Mouse (Mus musculus): ENCODE results near the gene Ncf2. TPM values are rescaled to one million over a fixed set of nuclear protein-coding genes. Genes with fewer than 3 reads are reported as not detected.
"Not testable (repeated sequence)": the region's sequence is repeated elsewhere in the genome, so short reads cannot be mapped to it uniquely, and the experiment has no call there.

Ncf2 gene
- polyA plus RNA-seq, 1 experiment, result 14.4 TPM

DNA sequence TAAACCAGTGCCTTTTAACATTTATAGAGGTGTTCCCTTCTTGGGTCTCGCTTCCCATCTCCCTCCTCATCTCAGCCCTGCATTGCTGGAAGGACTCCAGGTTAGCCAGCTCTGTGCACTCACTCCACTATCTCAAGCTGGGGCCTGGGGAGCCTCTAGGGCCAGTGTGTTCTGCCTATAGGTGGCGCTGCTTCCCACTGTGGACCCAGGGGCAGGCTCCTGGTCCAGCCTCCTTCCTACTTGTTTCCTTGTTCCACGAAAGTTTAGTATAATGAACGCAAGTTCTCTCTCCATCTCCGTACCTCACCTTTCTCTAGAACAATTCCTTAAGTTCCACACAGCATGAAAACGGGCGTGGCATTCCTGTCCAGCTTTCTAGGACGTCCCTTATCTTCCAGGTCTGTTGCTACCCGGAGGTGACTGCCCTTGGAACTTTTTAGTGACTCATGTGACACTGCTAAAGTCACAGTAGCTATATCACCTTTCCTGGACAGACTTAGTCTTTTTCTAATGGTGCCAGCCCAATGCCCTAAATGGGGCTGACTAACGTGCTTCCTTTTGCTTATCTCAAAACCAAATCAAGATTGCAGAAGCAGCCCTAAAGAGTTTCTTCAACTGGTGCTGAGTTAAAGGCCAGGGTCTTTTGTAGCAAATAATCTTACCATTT is 20.8 kb upstream of the Ncf2 start:
- TF ChIP-seq POLR2A (IDR thresholded peaks at IDR 0.05; ENCODE audit: borderline replicate concordance, extremely low read depth, low read depth, low read length) (no peak), CTCF (IDR thresholded peaks at IDR 0.05; ENCODE audit: insufficient read depth, low read length) (peak; percentile 78)
- H3K4me1 ChIP-seq (ENCODE audit: control insufficient read depth, insufficient read depth, low read length), result no peaks in the 10 kb centered on the region
- DNase-seq, result peak; percentile 66
- H3K4me3 ChIP-seq (replicated peaks; ENCODE audit: extremely low read depth, low read depth, low read length), result no peak overlapping the region
- 20% methylated on average over 10 of the region's 10 CpGs for WGBS

DNA sequence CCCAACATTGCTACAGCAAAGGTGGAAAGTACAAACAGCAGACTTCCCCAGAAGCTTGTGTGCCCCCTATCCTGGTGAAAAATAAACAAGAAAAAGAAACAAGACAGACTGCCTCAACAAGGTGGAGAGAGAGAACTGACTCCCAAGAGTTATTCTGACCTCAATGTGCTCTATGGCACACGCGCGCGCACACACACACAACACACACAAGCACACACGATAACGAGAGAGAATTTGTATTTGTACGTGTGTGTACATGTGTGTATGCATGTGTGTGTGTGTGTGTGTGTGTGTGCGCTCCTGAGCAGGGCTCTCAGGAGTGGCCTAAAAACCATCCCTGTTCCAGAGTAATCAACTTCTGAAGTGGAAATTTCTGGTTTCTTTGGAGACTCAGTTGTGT is 15.4 kb upstream of the Ncf2 start:
- DNase-seq, result no peak
- WGBS, result 93% methylated on average over 8 of the region's 8 CpGs
- Histone ChIP-seq H3K4me3 (replicated peaks; ENCODE audit: extremely low read depth, low read depth, low read length) (no peak overlapping the region), H3K4me1 (ENCODE audit: control insufficient read depth, insufficient read depth, low read length) (no peaks in the 10 kb centered on the region)
- no peak for TF ChIP-seq POLR2A (IDR thresholded peaks at IDR 0.05; ENCODE audit: borderline replicate concordance, extremely low read depth, low read depth, low read length)
- TF ChIP-seq CTCF (IDR thresholded peaks at IDR 0.05; ENCODE audit: insufficient read depth, low read length), result no peak

GRCm38 (mm10) chr1:152785446-152785845 is 14.5 kb upstream of the Ncf2 start:
- not testable (repeated sequence) for H3K4me1 ChIP-seq (ENCODE audit: control insufficient read depth, insufficient read depth, low read length); H3K4me3 ChIP-seq (replicated peaks; ENCODE audit: extremely low read depth, low read depth, low read length); DNase-seq
- 77% methylated on average over 3 of the region's 3 CpGs for WGBS

- no peak for DNase-seq
- 78% methylated on average over 4 of the region's 4 CpGs for WGBS
- no peaks in the 10 kb centered on the region; the same call in 1 of the 2 replicates for H3K4me1 ChIP-seq (ENCODE audit: control insufficient read depth, insufficient read depth, low read length)
- no peak overlapping the region for H3K4me3 ChIP-seq (replicated peaks; ENCODE audit: extremely low read depth, low read depth, low read length)
- TF ChIP-seq POLR2A (IDR thresholded peaks at IDR 0.05; ENCODE audit: borderline replicate concordance, extremely low read depth, low read depth, low read length), result no peak
- no peak for TF ChIP-seq CTCF (IDR thresholded peaks at IDR 0.05; ENCODE audit: insufficient read depth, low read length)
Observed at GRCm38 (mm10) chr1:152786953-152787352, 13.0 kb upstream of the Ncf2 start.

- no peak for DNase-seq
- no peak overlapping the region for H3K4me3 ChIP-seq (replicated peaks; ENCODE audit: extremely low read depth, low read depth, low read length)
- no peaks in the 10 kb centered on the region; the same call in 1 of the 2 replicates for H3K4me1 ChIP-seq (ENCODE audit: control insufficient read depth, insufficient read depth, low read length)
- 48% methylated on average over 4 of the region's 4 CpGs for WGBS
- TF ChIP-seq CTCF (IDR thresholded peaks at IDR 0.05; ENCODE audit: insufficient read depth, low read length) (no peak), POLR2A (IDR thresholded peaks at IDR 0.05; ENCODE audit: borderline replicate concordance, extremely low read depth, low read depth, low read length) (no peak)
Observed at GRCm38 (mm10) chr1:152788121-152788660, 11.8 kb upstream of the Ncf2 start.

GRCm38 (mm10) chr1:152790254-152790653 is 9.7 kb upstream of the Ncf2 start:
- peak; percentile 28 for DNase-seq
- Histone ChIP-seq H3K4me1 (ENCODE audit: control insufficient read depth, insufficient read depth, low read length) (no peaks in the 10 kb centered on the region; the same call in 1 of the 2 replicates), H3K4me3 (replicated peaks; ENCODE audit: extremely low read depth, low read depth, low read length) (no peak overlapping the region)
- 36% methylated on average over 12 of the region's 12 CpGs for WGBS
- TF ChIP-seq POLR2A (IDR thresholded peaks at IDR 0.05; ENCODE audit: borderline replicate concordance, extremely low read depth, low read depth, low read length) (no peak), CTCF (IDR thresholded peaks at IDR 0.05; ENCODE audit: insufficient read depth, low read length) (peak; percentile 23; the same call in 1 of the 2 replicates)

- 18% methylated on average over 6 of the region's 6 CpGs for WGBS
- TF ChIP-seq CTCF (IDR thresholded peaks at IDR 0.05; ENCODE audit: insufficient read depth, low read length), result no peak
- TF ChIP-seq POLR2A (IDR thresholded peaks at IDR 0.05; ENCODE audit: borderline replicate concordance, extremely low read depth, low read depth, low read length), result no peak
- DNase-seq, result no peak
- Histone ChIP-seq H3K4me1 (ENCODE audit: control insufficient read depth, insufficient read depth, low read length) (no peaks in the 10 kb centered on the region; the same call in 1 of the 2 replicates), H3K4me3 (replicated peaks; ENCODE audit: extremely low read depth, low read depth, low read length) (no peak overlapping the region)
Observed at GRCm38 (mm10) chr1:152790821-152791220, 9.2 kb upstream of the Ncf2 start.

- TF ChIP-seq POLR2A (IDR thresholded peaks at IDR 0.05; ENCODE audit: borderline replicate concordance, extremely low read depth, low read depth, low read length) (no peak), CTCF (IDR thresholded peaks at IDR 0.05; ENCODE audit: insufficient read depth, low read length) (no peak)
- Histone ChIP-seq H3K4me3 (replicated peaks; ENCODE audit: extremely low read depth, low read depth, low read length) (no peak overlapping the region), H3K4me1 (ENCODE audit: control insufficient read depth, insufficient read depth, low read length) (no peaks in the 10 kb centered on the region; the same call in 1 of the 2 replicates)
- DNase-seq, result no peak
- WGBS, result 54% methylated on average over 4 of the region's 4 CpGs
Observed at GRCm38 (mm10) chr1:152791269-152791668, 8.7 kb upstream of the Ncf2 start.

DNA sequence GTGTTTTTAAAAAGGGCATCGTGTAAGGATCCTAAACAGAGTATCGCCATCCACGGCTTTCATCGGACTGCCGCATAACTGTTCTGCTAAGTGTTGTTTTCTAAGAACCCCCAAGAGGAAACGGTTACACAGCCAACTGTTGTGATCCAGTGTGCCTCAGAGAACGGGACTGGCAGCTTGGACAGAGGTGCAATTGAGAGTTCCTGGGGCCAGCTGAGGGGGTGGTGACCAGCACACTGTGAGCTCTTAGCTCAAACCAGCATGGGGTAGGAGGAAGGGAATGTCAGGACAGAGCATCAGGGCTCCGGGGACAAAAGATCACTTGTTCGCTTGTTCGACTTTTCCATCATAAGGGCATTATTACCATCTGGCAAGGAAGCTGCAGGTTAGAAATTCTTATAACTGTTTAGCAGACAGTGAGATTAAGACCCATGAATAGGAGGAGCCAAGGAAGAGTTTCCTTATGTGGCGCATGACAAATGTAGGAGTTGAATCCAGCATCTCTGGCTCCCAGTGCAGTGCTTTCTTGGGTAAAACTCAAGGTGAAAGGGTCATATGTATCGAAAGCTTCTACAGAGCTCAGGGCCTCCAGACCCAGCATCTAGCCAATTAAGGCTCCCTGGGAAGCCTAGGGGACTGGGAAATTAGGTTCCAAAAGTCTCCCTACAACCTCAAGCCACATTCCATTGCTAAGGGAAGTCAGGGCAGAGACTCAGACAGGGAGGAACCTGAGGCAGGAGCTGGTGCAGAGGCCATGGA is 7.1 kb upstream of the Ncf2 start:
- Histone ChIP-seq H3K4me1 (ENCODE audit: control insufficient read depth, insufficient read depth, low read length) (no peaks in the 10 kb centered on the region; the same call in 1 of the 2 replicates), H3K4me3 (replicated peaks; ENCODE audit: extremely low read depth, low read depth, low read length) (no peak overlapping the region)
- no peak for DNase-seq
- WGBS, result 73% methylated on average over 12 of the region's 12 CpGs
- TF ChIP-seq POLR2A (IDR thresholded peaks at IDR 0.05; ENCODE audit: borderline replicate concordance, extremely low read depth, low read depth, low read length) (no peak), CTCF (IDR thresholded peaks at IDR 0.05; ENCODE audit: insufficient read depth, low read length) (no peak)

Measured in lung, adult 2 months (tissue).